Mouse (Mus musculus): ENCODE data around the gene Atrnl1.

DNA sequence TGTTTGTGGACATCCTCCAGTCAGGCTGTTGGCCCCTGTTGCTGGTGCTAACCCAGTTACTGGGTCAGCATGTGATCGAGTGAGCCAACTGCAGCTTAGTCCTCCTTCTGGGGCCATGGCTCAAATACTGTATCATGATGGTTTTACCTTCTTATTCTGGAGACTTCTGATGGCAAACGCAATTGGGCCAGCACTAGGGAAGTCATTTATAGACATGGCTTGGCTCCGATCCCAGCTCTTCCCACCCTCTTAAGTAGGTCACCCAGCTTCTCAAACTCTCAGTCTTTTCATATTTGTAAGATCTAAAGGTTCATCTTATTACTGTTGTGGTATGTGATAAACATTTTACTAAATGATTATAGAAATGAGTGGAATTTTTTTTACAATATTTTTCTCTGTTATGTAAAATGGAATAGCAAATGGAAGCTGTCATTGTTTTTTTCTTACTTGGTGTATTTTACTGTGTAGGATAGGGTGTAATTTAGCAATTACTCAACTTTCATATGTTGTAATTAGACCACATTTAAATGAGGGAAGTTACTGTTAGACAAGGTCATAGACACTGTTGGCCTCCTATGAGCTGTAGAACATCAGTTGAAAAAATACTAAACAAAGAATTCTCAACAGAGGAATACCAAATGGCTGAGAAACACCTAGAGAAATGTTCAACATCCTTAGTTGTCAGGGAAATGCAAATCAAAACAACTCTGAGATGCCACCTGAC, 171.7 kb downstream of the Atrnl1 start:
- TF ChIP-seq POLR2A (IDR thresholded peaks at IDR 0.05; ENCODE audit: low read depth, low read length) = no peak
- TF ChIP-seq CTCF (IDR thresholded peaks at IDR 0.05; ENCODE audit: extremely low read depth, insufficient read depth, insufficient read length, insufficient replicate concordance) = no peak
